Mouse (Mus musculus) ovary, adult 18-20 months (tissue): Measurements from ENCODE around the gene Atr.
A peak's percentile ranks its signal among the peaks of the same experiment; 100 is the strongest.

Source experiments
- DNase-seq: peaks from one replicate; pipeline ENCODE4 v3.0.0; 2022; ENCODE audit warnings: low spot score, mixed read lengths

The Atr gene

GRCm38 (mm10) chr9:95857414-95858026 lies at the start of gene Atr:
TSS of gene Atr (plus strand) at chr9:95857597.
- peak; percentile 88 for DNase-seq

DNA sequence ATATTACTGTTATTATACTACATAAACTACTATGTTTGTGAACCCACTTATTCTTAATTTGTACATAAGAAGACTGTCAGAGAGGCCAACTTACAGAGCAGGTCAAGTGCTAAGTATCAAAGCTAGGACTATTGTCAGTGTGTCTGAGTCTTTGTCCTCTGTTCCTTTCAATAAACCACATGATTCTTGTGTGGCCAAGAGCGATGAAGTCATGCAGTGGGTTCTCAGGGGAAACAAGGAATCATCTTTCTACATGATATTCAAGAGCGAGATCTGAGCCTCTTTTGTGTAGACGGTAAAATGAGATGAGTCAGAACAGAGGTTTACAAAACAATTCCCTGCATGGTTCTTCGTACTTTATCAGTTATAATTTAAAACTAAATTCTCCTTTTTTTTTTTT lies 47.8 kb upstream of the Atr start:
- no peak for DNase-seq

- no peak for DNase-seq
These were observed 45.6 kb upstream of the Atr start for GRCm38 (mm10) chr9:95811817-95812216.

DNA sequence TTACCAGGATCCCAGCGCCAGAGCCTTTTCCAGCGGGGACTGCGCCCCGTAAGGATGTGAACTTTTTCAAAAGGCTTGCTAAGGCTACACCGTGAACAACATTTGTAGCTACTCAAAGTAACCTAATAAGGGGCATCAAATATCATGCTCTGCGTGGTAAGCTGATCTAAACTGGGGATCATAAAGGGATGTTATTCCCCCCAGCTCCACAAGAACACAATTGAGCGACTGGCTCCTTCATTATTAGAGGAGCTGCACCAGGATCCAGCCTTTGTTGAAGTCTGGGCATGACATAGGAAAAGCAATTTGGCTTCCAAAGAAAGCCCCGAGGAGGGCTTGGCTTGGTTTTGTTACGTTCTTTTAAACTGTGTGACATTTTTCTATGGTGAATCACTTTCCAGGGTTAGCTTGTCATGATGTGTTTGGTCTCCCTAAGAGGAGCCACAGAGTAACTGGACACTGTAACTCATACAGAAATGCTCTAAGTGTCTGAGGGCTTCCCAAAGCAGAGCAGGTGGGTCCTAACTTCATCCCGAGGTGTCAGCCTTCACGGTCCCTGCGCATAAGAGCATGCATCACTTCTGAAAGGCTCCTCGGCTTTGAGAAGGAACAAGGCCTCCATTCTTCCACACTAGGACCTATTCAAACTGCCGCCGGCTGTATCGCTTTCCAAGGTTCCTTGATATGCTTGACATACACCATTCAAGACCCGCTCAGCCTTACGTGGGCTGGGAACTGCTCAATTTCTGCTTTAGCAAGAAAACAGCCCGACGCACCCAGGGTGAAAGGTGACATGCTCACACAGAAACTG lies 43.5 kb upstream of the Atr start:
- DNase-seq: no peak

DNA sequence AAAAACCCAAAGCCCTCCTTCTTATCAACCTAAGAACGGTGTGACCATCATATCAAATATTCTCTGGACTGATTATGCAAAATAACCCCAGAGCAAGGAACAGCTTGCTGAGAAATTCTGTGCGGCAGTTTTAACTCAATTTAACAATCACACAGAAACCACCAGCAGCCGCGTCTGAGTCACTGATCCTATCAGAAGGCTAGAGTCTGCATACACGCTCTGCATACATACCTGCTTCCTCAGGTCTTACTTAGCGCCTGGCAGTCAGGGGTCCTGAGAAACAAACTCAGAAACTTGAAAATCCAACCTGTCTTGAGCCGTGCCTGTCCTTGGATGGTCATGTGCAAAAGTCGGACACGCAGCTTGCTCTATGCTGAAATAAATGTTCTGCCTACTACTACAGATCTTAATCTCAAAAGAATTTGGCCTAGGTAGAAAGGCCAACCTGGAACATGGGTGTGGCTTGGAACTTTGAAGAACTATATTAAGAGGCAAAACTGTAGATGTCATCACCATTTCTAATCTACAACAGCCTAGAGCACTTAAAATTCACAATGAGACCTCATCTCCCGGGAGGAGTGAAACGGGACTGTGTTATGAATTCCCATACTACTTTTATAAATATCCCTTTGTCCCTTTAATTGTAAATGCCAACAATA lies 42.3 kb upstream of the Atr start:
- DNase-seq: no peak

DNA sequence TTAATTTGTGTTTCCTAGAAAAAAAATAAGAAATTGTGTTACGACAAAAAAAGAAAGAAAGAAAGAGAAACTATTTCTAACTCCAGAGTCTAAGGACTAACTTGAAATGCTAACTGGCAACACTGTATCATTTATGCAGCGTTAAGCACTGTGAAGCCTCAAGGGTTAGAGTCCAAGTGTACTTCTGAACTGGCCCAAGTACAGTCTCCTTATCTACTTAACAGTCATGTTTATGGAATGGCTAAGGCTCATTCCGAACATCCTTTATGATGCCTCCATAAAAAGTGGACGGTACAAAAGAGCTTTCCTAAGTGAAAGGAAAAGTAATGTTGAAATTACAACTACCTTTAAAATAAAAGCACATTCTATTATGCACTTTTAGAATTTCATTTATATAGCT lies 41.7 kb upstream of the Atr start:
- no peak for DNase-seq

DNA sequence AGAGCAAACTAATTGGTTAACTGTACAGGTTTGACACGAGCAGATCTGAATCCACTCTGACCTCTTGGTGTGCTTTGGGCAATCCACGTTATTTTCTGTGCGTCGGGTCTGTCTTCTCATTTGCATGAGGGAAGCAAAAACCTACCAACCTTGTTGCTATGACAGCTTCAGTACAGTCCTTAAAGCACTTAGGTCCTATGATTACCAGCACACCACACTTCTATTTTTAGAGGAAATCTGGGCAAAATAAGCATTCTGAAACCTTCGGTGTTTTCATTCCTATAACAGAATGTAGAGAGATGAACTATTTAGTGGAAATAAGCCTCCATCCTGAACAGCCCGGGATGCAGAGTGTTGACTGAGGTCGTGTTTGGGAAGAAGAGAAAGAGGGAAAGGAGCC lies 34.9 kb upstream of the Atr start:
- DNase-seq: no peak

DNA sequence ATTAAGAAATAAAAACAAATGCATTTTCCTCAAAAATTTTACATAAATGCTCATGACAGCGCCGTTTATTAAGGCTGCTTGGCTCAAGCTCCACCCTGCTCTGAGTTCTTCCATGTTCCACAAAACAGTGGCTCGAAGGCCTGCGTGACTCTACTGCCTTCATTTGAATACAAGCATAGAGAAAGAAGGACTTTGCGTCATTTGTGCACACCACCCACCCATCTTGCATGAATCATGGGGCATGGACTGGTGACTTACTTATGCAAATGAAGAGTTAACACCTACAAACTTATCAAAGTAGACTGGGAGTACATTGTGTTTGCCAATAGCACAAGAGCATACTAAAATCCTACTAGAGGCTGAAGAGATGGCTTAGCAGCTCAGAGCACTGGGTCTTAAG lies 29.8 kb upstream of the Atr start:
- DNase-seq: no peak

GRCm38 (mm10) chr9:95832758-95833157 lies 24.6 kb upstream of the Atr start:
- DNase-seq: no peak

DNA sequence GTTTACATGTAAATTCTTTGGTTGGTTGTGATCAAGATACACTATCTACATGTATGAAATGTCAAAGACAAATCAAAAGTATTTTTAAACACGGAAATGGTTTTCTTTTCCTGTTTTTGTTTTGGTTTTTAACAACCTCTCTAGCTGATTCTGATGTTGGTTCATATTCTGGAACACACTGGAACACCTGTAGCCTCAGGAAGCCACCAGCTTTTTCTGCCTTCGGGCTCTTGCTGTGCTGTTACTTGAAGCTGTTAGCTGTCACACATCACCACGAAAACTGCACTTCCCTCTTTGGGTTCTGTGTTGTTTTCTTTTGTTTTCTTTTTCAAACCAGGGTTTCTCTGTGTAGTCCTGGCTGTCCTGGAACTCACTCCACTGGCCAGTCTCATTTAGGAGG lies 22.6 kb upstream of the Atr start:
- DNase-seq: no peak

GRCm38 (mm10) chr9:95835741-95836140 lies 21.7 kb upstream of the Atr start:
- DNase-seq: no peak

- no peak for DNase-seq
These were observed 18.0 kb upstream of the Atr start for GRCm38 (mm10) chr9:95839424-95839823.

- peak; percentile 60 for DNase-seq
These were observed 12.5 kb upstream of the Atr start, which contains the start of gene Pls1 for GRCm38 (mm10) chr9:95844825-95845460. TSS of gene Pls1 (minus strand) at chr9:95845311.

DNA sequence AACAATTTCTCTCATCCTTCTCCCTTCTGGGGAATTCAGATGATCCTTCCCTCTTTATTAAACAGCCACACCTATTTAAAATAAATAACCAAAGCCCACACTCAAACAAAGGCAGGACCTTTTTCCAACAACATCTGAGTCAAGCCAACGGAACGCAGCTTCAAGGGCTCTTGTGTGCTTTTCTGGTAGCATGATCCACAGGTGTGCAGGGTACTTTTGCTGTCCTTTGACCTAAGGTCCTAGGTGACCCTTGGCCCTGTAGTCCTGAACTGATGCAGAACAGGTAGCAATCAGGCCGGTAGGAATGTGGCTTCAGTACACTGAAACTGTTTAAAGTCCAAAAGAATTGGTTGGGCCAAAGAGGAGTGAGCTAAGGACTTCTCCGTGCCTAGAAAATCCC lies 11.7 kb upstream of the Atr start:
- DNase-seq: no peak

- DNase-seq: no peak
These were observed 5.7 kb upstream of the Atr start for GRCm38 (mm10) chr9:95851671-95852070.

DNA sequence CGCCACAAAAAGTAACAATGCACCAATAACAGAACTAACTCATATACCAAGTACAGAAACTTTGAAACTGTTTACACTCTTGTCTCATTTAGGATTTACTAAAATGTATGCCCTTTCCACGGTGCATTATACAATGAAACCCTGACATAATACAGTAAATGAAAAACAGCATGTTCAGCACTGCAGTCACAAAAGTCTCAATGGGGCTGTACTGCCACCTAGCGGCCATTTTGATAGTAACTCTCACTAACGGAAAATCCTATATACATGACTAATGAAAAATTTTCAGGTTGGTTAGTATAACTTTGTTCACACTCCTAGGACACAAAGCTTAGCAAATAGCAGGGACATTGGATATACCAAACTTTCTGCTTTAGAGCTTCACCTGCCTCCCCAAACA lies 4.5 kb upstream of the Atr start:
- no peak for DNase-seq

DNA sequence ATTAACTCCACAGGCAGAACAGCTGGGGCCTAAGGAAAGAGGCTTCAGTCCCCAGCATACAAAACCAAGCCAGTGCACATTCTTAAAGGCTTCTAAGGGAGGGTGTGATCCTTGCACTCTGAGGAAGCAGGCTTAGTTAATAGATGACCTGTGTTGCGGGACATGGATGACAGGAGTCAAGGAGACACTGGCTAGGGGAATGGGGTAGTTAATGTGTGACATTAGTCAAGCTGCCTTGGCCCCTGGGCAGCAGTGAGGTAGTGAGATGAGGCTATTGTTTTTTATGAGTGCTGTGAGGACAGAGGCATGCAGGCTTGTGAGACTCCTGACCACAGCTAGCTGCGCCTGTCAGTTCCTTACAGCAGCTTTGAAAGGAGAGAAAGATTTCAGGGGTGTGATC lies 2.5 kb upstream of the Atr start:
- no peak for DNase-seq

- no peak for DNase-seq
These were observed 1.4 kb upstream of the Atr start for GRCm38 (mm10) chr9:95856004-95856403.

- DNase-seq: no peak
These were observed 702 bp downstream of the Atr start for GRCm38 (mm10) chr9:95858027-95858570.

- no peak for DNase-seq
These were observed 20.8 kb downstream of the Atr start for GRCm38 (mm10) chr9:95878246-95878645.

GRCm38 (mm10) chr9:95882751-95883150 lies 25.4 kb downstream of the Atr start:
- DNase-seq: no peak

DNA sequence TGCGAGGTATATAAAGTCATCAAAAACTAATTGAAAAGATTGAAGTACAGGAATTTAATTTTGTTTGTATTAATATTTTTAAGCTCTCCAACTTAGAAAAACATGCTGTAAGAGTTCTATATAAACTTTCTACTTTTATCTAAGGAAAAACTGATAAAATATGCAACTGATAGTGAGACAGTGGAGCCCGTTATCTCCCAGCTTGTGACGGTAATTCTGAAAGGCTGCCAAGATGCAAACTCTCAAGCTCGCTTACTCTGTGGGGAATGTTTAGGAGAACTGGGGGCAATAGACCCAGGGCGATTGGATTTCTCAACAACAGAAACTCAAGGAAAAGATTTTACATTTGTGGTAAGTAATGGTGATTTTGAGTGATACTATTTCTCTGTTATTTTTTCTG lies 40.0 kb downstream of the Atr start:
- DNase-seq: no peak
